Mouse (Mus musculus) forebrain, embryonic 11.5 days (tissue): ENCODE measurements around the gene Naa35. TPM values are rescaled to one million over a fixed set of nuclear protein-coding genes. Genes with fewer than 3 reads are reported as not detected.
"Not testable (repeated sequence)": the region's sequence is repeated elsewhere in the genome, so short reads cannot be mapped to it uniquely, and the experiment has no call there.

Experiments used
- ATAC-seq: fragments of 200-750 bp; cut with Nextera tagmentation; replicated peaks from 2 replicates; pipeline ENCODE4 v1.8.0; 2017; ENCODE audit warnings: moderate TSS enrichment; ENCODE audit not compliant: low FRiP score
- DNase-seq: peaks from one replicate; pipeline ENCODE4 v3.0.0-alpha.2; 2017; ENCODE audit warnings: low spot score
- H3K27ac ChIP-seq: fragments of 300-500 bp; sonication (generic); 2 replicates; pipeline ENCODE4 v1.5.1; 2014; ENCODE audit warnings: low read depth, low read length
- H3K27me3 ChIP-seq: fragments of 300-500 bp; sonication (generic); 2 replicates; pipeline ENCODE4 v1.6.1; 2014; ENCODE audit warnings: mild to moderate bottlenecking, low read length, mixed read lengths; ENCODE audit not compliant: control insufficient read depth, insufficient read depth
- H3K36me3 ChIP-seq: fragments of 300-500 bp; sonication (generic); 2 replicates; pipeline ENCODE4 v1.6.1; 2014; ENCODE audit warnings: mild to moderate bottlenecking, low read length, moderate library complexity, mixed read lengths; ENCODE audit not compliant: control insufficient read depth, insufficient read depth
- H3K4me1 ChIP-seq: fragments of 300-500 bp; sonication (generic); replicated peaks from 2 replicates; pipeline ENCODE4 v1.6.1; 2014; ENCODE audit warnings: low read length, mixed read lengths; ENCODE audit not compliant: control insufficient read depth, insufficient read depth
- H3K4me2 ChIP-seq: fragments of 300-500 bp; sonication (generic); 2 replicates; pipeline ENCODE4 v1.6.1; 2014; ENCODE audit warnings: low read depth, mild to moderate bottlenecking, low read length, moderate library complexity, mixed read lengths; ENCODE audit not compliant: severe bottlenecking
- H3K4me3 ChIP-seq: fragments of 300-500 bp; sonication (generic); 2 replicates; pipeline ENCODE4 v1.5.1; 2014; ENCODE audit warnings: low read depth, low read length
- H3K9ac ChIP-seq: fragments of 300-500 bp; sonication (generic); 2 replicates; pipeline ENCODE4 v1.6.1; 2014; ENCODE audit warnings: low read length
- H3K9me3 ChIP-seq: fragments of 300-500 bp; sonication (generic); 2 replicates; pipeline ENCODE4 v1.6.1; 2016; ENCODE audit warnings: low read length, mixed read lengths; ENCODE audit not compliant: control insufficient read depth
- WGBS: fragments of 180-500 bp; shearing (Covaris S2); extraction: QIAGEN DNeasy Blood & Tissue Kit; methylation state at CpG from one replicate; pipeline ENCODE4 v1.1.7; 2014; 5-methylcytosine and 5-hydroxymethylcytosine counted together
- polyA plus RNA-seq: library from polyadenylated mRNA; unstranded; fragments of >200 nt; fragmentation: Nextera tagmentation; extraction: Ambion mirVana; gene quantifications from 2 replicates; pipeline ENCODE4 v1.2.1, GENCODE M21; 2014

The Naa35 gene
- polyA plus RNA-seq, 1 experiment from 2014 or later, result 102 TPM

GRCm38 (mm10) chr13:59589672-59590071 lies 4.6 kb downstream of the Naa35 start:
- no peak overlapping the region for H3K4me3 ChIP-seq
- DNase-seq, result no peak
- H3K9ac ChIP-seq, result no peak overlapping the region
- no peaks in the 10 kb centered on the region; the same call in none of the 2 replicates for H3K36me3 ChIP-seq
- no peak for ATAC-seq
- no peaks in the 10 kb centered on the region for H3K9me3 ChIP-seq
- WGBS, result 82% methylated on average over 4 of the region's 4 CpGs
- H3K27ac ChIP-seq, result no peak overlapping the region
- H3K27me3 ChIP-seq, result no peaks in the 10 kb centered on the region
- peaks cover 5% of the 10 kb centered on the region; the same call in 1 of the 2 replicates for H3K4me1 ChIP-seq
- H3K4me2 ChIP-seq, result no peak overlapping the region

GRCm38 (mm10) chr13:59590691-59591090 lies 5.6 kb downstream of the Naa35 start:
- no peaks in the 10 kb centered on the region for H3K27me3 ChIP-seq
- H3K9ac ChIP-seq, result no peak overlapping the region
- no peak for DNase-seq
- no peak overlapping the region for H3K4me3 ChIP-seq
- no peak overlapping the region for H3K27ac ChIP-seq
- no peak overlapping the region for H3K4me2 ChIP-seq
- no peaks in the 10 kb centered on the region; the same call in none of the 2 replicates for H3K36me3 ChIP-seq
- H3K4me1 ChIP-seq, result peaks cover 5% of the 10 kb centered on the region; the same call in 1 of the 2 replicates
- H3K9me3 ChIP-seq, result no peaks in the 10 kb centered on the region
- no peak for ATAC-seq
- 93% methylated on average over 4 of the region's 4 CpGs for WGBS

- H3K9me3 ChIP-seq, H3K27ac ChIP-seq, H3K9ac ChIP-seq, H3K36me3 ChIP-seq, H3K4me2 ChIP-seq, ATAC-seq, H3K4me3 ChIP-seq, H3K27me3 ChIP-seq, DNase-seq, H3K4me1 ChIP-seq: not testable (repeated sequence)
- WGBS, result 92% methylated on average over 3 of the region's 3 CpGs
Observed at GRCm38 (mm10) chr13:59592058-59592457, 7.0 kb downstream of the Naa35 start.

- H3K9ac ChIP-seq, result no peak overlapping the region
- H3K4me1 ChIP-seq, result no peaks in the 10 kb centered on the region
- no peaks in the 10 kb centered on the region for H3K27me3 ChIP-seq
- no peak overlapping the region for H3K4me3 ChIP-seq
- WGBS, result 94% methylated on average over 1 of the region's 1 CpGs
- H3K4me2 ChIP-seq, result no peak overlapping the region
- no peaks in the 10 kb centered on the region; the same call in none of the 2 replicates for H3K36me3 ChIP-seq
- no peaks in the 10 kb centered on the region for H3K9me3 ChIP-seq
- ATAC-seq, result no peak
- DNase-seq, result no peak
- no peak overlapping the region for H3K27ac ChIP-seq
Observed at GRCm38 (mm10) chr13:59592630-59593029, 7.6 kb downstream of the Naa35 start.

- no peak overlapping the region for H3K4me3 ChIP-seq
- no peaks in the 10 kb centered on the region for H3K4me1 ChIP-seq
- peaks cover 6% of the 10 kb centered on the region; the same call in 1 of the 2 replicates for H3K36me3 ChIP-seq
- DNase-seq (no peak), ATAC-seq (no peak)
- H3K9me3 ChIP-seq, result no peaks in the 10 kb centered on the region
- H3K27ac ChIP-seq, result no peak overlapping the region
- H3K27me3 ChIP-seq, result no peaks in the 10 kb centered on the region
- H3K9ac ChIP-seq, result no peak overlapping the region
- H3K4me2 ChIP-seq, result no peak overlapping the region
- WGBS, result 95% methylated on average over 5 of the region's 5 CpGs
Observed at GRCm38 (mm10) chr13:59603096-59603495, 18.0 kb downstream of the Naa35 start.

GRCm38 (mm10) chr13:59604511-59604910 lies 19.5 kb downstream of the Naa35 start:
- Histone ChIP-seq H3K4me1 (no peaks in the 10 kb centered on the region), H3K4me3 (no peak overlapping the region), H3K9ac (no peak overlapping the region), H3K36me3 (peaks cover 6% of the 10 kb centered on the region; the same call in 1 of the 2 replicates), H3K27ac (no peak overlapping the region), H3K9me3 (no peaks in the 10 kb centered on the region), H3K4me2 (no peak overlapping the region), H3K27me3 (no peaks in the 10 kb centered on the region)
- ATAC-seq (no peak), DNase-seq (no peak)
- 94% methylated on average over 1 of the region's 1 CpGs for WGBS

- 90% methylated on average over 10 of the region's 10 CpGs for WGBS
- Histone ChIP-seq H3K9me3 (no peaks in the 10 kb centered on the region), H3K4me2 (no peak overlapping the region), H3K27ac (no peak overlapping the region), H3K4me1 (no peaks in the 10 kb centered on the region), H3K9ac (no peak overlapping the region), H3K4me3 (no peak overlapping the region), H3K27me3 (no peaks in the 10 kb centered on the region), H3K36me3 (peaks cover 8% of the 10 kb centered on the region; the same call in 1 of the 2 replicates)
- DNase-seq, result no peak
- no peak for ATAC-seq
Observed at GRCm38 (mm10) chr13:59605221-59605922, 20.3 kb downstream of the Naa35 start.

GRCm38 (mm10) chr13:59609885-59610284 lies 24.8 kb downstream of the Naa35 start:
- no peak overlapping the region for H3K9ac ChIP-seq
- no peak overlapping the region for H3K27ac ChIP-seq
- no peaks in the 10 kb centered on the region for H3K9me3 ChIP-seq
- 97% methylated on average over 4 of the region's 4 CpGs for WGBS
- H3K4me1 ChIP-seq, result no peaks in the 10 kb centered on the region
- no peaks in the 10 kb centered on the region for H3K27me3 ChIP-seq
- peaks cover 2% of the 10 kb centered on the region; the same call in 1 of the 2 replicates for H3K36me3 ChIP-seq
- no peak overlapping the region for H3K4me3 ChIP-seq
- ATAC-seq (no peak), DNase-seq (no peak)
- H3K4me2 ChIP-seq, result no peak overlapping the region

- Histone ChIP-seq H3K9me3 (no peaks in the 10 kb centered on the region), H3K36me3 (peaks cover 4% of the 10 kb centered on the region; the same call in 1 of the 2 replicates), H3K9ac (no peak overlapping the region), H3K4me2 (no peak overlapping the region), H3K4me3 (no peak overlapping the region), H3K27me3 (no peaks in the 10 kb centered on the region), H3K4me1 (no peaks in the 10 kb centered on the region), H3K27ac (no peak overlapping the region)
- no peak for DNase-seq
- ATAC-seq, result no peak
- WGBS, result 95% methylated on average over 2 of the region's 2 CpGs
Observed at GRCm38 (mm10) chr13:59610437-59610836, 25.4 kb downstream of the Naa35 start.
